Mouse (Mus musculus) heart, adult 18-20 months (tissue): Measurements from ENCODE around the gene Zcchc24. TPM values are rescaled to one million over a fixed set of nuclear protein-coding genes. Genes with fewer than 3 reads are reported as not detected.

Experiments
- DNase-seq, 2 experiments: peaks; one replicate each; pipeline ENCODE4 v3.0.0; 2021 to 2022; ENCODE audit warnings: mixed read lengths in 1 of 2
- total RNA-seq, 2 experiments: library from RNA; stranded (reverse); gene quantifications; 2 replicates each; pipeline ENCODE4 v1.2.3; 2021

Zcchc24 gene
- total RNA-seq, 2 experiments from 2014 or later: 33.9 to 34.9 TPM

DNA sequence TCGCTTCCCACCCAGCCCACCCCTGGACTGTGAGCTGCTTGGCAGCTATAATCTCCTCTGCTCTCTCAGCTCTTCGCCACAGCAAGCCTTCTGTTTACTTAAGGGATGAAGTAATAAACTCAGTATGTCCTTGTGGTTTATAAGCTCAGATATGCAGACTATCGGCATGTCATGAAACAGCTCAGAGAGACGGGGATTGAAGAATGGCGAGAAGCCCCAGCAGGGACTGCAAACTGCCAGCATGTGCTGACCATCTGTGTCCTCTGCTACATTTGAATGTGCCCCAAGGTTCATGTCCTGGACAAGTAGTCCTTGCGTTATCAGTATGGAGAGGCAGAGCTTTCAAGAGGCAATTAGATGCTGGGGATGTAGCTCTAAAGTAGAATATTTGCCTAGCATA, 7.5 kb upstream of the Zcchc24 start:
- DNase-seq: peak in 1 of 2 experiments; percentile 82

DNA sequence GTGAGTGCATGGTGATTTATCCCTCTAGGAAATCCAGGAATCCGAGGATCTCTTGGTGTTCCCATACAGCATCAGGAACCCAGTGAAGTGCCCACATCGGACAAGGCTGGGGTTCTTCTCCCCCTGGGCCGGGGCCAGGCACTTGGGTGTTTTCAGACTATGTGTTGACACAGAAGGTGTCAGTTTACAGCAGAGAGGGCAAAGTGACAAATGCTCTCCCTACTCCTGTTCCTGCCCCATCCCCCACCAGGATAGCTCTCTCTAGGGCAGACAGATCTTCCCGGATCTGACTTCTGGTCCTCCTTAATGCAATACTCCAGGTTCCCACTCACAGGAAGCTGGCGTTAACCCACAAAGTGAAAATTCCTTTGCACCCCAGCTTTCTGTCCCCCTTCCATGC, 5.3 kb upstream of the Zcchc24 start:
- no peak for DNase-seq

DNA sequence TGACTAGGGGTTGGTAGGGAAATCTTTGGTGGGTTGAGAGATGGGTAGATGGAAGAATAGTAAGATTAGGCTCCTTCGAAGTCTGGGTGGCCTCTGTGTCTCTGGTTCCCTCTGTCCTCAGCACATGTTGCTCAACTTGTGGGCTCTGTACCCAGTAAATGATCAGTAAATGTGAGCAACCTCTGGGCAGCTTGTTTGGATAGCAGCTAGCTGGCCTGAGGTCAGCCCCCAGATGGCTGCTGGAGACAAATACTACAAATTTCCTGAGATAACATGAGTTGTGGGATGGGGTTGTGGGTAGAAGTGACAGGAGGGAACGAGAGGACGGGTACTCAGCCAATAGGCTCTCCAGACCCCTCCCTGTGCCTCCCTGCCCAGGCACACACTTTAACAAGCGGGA, 4.2 kb upstream of the Zcchc24 start:
- DNase-seq: peak in 1 of 2 experiments; percentile 57

DNA sequence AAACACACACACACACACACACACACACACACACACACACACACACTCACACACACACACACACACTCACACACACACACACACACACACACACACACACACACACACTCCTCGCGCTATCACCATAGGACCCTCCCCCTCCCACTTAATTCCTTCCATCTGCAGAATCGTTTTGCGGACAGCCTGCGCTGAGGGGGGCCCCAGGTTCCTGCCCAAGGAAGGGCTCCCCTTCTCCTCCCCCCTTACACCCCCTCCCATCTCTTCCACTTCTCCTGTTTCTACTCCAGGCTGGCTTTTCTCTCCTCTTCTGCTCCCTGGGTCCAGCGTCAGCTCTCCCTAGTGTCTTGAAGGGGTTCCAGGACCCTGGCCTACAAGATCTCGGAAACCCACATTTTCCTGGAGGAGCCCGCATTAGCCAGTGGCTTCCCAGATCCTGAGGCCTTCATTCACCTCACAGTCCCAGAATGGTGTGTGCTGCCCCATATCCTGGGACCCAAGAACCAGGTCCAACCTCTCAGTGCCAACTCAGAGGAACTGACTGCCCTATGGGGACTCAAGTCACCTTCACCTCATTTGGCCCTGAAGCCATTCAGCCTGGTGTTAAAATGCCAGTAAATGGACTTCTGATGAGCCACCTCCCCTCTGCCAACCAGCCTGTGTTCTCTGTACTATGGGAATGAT, 927 bp upstream of the Zcchc24 start:
- DNase-seq: no peak

DNA sequence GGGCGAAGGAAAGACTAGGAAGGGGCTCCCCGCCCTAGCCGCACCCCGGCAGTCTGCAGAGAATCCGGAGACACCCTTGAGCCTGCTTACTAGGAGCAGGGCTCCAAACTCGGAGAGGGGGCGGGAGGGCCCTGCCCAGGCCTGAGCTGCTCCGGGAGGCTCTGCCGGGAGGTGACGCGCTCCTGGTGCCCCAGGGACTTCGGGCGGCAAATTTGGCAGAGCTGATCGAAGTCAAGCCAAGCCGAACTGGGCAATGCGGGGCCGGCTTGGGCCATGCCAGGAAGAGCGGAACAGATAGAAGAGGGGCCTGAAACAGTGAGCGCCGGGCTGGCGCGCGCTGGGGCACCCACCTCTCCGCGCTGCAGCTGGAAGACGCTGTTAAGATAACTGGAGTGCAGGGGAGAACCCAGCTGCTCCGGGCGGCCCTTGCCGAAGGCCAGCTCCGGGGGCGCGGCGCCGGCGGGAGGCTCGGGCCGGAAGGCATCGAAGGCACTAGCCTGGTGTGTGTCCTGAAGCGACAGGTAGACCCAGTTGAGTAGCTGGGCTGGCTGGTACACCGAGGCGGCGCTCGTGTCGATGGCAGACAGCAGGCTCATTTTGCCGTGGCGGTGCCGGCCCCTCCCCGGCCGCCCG, 462 bp downstream of the Zcchc24 start:
- peak; percentile 77 to 78 for DNase-seq

DNA sequence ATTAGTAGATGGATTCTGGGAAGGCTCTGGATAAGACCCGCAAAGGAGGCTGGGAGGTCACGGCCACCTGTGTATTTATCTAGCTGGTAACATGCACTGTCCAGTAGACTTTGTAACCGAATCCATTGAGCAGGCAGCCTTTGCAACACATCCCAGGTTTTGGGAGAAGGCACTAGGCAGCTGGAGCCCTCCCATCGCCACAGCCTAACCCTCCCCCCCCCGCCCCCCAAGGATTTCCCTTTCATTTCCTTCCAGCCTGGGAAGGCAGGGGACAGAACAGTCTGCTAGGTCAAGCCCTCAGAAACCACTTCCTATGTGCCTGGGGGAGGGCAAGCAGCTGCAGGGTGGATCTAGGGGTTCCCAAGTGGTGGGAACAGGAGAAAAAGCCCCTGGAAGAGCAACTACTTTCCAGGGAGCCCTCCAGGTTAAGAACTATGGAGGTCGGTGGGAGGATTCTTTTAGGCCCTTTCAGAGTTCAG, 1.1 kb downstream of the Zcchc24 start:
- DNase-seq: peak; percentile 73 to 82

DNA sequence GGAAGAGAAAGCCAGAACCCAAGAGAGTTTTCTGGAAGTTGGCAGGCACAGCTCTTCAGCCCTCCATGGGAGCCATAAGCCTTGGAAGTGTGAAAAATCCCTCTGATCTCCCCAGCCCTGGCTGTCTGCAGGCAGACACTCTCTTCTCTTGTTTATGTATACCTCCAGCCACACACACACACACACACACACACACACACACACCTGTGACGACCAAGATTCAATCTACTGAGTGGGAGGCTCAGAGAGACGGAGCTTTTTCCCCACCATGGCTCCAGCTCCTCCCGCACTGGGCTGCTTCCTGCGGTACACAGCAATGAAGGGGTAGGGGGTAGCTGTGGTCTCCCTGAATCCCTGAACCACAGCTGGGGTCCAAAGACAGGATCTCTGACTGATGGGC, 2.4 kb downstream of the Zcchc24 start:
- DNase-seq: no peak

DNA sequence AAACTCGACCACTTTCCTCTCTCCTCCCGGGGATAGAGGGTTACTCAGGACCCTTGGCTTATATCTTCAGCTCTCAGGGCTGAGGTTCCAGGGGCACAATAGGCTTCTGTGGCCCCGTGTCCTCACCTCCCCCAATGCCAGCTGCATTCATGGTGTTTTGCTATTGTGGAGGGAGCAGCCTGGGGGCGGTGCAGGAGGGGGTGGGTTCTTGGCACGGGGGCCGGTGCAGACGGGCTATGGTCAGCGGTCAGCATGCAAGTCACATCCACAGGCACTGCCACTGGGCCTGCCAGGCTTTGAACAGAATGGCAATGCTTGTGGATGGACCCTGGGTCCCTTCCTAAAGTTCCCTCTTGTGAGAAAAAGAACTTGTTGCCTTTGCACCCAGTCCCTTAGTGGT, 2.9 kb downstream of the Zcchc24 start:
- DNase-seq: no peak

DNA sequence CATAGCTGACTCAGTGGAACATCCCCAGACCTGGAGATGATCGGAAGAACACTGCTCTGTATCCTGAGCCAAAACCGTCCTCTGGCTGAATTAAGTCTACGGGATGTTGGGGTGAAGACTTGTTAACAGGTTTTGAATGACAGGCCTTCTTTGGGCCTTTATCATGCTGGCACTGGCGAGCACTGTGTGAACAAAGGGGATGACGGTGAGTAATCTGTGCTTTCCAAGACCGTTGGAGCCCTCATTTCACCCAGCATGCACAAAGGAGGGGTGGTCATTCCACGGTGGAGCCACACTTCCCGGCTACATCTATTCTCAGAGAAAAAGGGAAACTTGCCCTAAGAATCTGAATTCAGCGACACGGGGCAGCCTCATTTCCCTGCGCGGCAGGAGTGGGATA, 3.7 kb downstream of the Zcchc24 start:
- DNase-seq: no peak

DNA sequence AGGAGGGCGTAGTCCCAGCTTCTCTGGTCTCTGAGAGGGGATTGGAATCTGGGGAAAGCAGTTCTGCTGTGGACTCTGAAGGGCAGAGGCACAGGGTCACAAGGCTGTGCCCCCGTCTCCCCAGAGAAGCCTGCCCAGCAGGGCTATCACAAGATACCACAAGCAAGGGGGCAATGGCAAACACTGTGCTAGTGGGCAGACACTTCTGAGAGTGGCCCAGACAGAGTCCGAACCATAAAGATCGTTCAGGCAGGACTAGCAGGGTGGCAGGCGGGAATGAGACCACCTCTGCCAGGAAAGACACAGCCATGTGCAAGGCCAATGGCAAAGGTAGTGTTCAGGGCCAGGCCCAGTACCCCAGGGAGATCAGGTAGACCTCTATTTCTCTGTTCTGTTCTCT, 7.7 kb downstream of the Zcchc24 start:
- no peak for DNase-seq

DNA sequence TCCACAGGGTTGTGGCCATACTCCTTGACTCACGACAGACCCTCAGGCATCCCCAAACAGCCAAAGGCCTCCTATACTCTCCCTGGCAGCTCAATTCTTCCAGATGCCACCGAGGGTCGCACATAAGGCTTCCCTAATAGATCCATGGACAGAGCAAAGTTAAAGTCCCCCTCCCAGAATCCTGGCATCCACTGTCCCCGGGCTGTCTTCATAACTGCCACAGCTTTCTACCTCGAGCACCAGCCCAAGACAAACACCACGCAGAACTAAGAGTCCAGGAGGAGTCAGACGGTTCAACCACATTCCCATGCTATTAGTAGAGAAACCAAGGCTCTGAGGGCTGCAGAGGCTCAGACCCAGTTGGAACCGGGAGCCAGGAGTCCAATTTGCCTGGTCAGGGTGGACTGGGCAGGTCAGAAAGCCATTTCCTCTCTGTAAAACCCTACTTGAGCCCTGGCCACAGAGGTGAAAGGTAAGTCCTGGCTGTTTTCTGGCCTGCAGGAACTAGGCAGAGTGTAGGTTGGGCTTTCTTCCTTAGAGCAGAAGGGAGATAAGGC, 8.8 kb downstream of the Zcchc24 start:
- DNase-seq: no peak

DNA sequence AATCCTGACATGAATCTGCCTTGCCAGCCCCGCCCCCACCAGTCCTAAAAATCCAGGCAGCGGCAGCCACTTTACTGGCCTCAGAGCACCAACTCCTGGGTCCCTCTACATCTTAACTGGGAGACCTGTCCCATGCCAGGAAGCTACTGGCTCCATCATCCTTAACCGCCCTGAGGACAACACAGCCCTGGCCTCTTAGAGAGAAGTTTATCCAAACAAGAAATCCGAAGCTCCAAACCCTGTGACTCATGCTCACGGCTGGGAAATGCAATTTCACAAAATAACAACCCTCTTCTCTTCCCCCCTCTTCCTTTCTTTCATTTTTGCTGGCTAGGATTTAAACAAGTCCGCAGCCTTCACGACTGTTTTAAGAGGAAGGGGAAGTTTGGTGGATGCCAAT, 9.3 kb downstream of the Zcchc24 start:
- peak in 1 of 2 experiments; percentile 62 for DNase-seq

DNA sequence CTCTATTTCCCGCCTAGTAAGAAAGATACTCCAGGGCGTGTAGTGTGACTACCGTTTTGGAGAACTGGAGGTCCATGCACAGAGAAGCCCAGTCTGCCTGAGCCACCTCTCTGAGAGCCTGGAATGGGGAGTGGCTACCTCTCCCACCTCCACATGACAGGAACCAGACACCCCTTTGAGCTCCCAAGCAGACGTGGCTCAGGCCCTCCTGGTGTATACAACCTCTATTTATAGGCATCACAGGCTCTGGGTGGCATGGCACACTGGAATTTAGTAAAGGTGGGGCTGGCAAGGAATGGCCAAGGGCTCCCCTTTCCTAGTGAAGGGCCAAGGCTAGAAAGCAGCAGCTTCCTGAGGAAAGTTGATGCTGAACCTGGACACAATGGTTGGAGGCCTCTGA, 10.9 kb downstream of the Zcchc24 start:
- DNase-seq: no peak

DNA sequence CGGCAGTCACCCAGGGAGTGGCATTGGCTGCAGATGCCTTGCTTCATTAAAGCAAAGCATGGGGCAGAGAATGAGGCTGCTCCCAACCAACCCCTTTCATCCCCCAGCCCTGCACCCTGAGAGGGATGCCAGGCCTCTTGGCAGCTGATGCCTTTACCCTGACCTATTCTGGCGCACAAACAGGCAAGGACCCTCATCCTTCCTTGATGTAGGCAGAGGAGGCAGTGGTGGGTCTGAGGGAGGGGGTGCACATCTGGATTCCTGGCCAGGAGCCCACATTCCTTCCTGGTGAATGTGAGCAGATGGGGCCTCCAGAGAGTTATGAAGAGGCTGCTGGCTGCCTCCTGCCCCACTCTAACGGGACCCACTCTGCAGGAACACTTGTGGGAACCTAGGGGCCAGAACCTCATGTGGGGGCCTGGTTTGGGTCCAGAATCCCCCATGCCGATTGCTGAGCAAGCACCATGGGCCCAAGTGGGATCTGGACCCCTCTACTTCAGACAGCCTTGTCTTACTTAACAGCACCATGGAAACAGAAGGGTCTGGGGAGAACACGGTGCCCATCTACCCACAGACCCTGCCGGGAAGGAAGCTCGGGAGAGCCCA, 12.4 kb downstream of the Zcchc24 start:
- no peak for DNase-seq

DNA sequence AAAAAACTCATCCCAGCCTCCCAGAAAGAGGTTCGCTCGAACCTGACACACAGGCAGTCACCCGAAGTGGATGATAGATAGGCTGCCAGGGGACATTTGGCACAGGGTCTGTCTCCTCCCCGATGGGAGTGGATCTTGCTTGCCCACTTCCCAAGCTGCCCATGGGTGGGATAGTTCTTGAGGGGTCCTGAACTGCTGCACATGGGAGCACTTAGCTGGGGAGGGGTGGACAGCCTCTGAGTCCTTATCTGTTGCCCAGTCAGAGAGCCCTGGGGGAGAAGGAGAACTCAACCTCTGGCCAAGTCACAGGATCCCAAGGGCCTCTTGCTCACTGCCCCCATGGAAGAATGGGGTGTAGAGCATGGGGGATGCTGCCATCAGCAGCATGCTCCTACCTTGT, 13.3 kb downstream of the Zcchc24 start:
- no peak for DNase-seq

DNA sequence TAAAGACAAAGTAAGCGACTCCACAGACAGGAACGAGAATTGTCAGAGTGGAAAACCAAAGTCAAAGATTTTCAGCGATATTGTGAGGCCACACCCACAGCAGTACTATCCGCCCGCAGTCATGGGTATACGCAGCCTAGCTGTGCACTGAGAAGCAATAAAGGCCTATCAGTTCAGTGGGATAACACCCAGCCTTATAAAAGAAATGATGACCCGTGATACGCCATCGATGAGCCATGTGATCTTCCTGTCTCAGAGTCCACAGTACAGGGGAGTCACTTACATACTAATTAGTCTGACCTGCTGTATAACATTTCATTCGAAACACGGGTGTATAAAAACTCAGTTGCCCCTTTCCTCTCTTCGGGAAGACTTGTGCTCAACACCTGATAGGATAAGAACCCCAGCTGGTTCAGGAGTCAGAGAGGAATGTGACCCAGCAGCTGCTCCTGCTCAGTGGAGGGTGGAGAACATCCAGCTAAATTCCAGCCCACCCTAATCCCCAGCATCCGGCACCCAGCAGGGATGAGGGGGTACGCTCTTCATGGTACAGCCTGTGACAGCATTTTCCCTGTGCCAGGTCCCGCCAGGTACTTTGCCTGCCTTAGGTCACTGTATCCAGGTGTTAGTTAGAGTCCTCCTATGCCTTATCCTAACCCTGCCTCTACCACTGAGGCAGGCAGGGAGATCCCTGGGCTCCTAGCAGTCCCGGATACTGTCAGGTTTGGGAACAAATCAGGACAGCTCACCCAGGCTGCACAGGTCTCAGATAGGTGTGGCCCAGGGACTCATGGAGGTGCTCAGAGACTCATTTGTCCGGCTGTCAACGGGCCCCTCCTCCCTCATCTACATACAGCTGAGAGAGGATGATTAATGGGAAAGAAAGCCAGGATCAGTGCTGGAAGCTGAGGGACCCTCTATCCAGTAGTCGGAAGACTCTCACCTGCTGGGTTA, 14.0 kb downstream of the Zcchc24 start:
- DNase-seq: no peak

DNA sequence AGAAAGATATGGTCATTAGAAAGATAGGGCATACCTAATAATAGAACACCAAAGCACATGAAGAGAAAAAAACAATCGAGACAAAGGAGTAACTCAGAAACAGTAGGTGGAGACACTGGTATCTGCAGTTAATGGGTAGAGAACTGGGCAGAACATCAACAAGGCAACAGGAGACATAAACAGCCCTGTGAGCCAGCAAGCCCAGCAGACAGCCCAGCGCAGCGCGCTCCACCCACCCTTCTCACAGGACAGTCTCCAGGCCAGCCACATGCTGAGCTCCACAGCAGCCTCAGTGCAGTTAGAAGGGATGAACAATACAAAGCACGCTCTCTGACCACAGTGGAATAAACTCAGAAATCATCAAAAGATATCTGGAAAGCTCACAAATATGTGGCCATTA, 15.8 kb downstream of the Zcchc24 start:
- DNase-seq: peak; percentile 72 to 87

DNA sequence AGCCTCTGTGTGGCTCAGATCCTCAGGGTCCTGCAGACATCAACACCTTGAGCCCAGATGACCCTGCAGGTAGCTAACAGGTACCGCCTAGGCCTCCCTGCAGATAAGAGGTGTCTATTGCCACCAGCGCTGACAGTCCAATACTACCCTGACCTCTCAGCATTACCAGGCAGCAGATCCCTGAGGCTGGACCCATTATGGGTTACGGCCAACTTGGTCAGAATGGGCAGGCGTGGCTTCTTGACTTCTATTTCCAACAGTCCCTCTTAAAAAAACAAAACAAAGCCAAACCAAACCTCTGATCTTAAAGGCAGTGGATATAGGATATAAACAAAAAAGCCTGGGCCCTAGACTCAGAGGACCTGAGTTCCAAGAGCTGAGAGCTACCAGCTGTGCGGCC, 17.8 kb downstream of the Zcchc24 start:
- no peak for DNase-seq

DNA sequence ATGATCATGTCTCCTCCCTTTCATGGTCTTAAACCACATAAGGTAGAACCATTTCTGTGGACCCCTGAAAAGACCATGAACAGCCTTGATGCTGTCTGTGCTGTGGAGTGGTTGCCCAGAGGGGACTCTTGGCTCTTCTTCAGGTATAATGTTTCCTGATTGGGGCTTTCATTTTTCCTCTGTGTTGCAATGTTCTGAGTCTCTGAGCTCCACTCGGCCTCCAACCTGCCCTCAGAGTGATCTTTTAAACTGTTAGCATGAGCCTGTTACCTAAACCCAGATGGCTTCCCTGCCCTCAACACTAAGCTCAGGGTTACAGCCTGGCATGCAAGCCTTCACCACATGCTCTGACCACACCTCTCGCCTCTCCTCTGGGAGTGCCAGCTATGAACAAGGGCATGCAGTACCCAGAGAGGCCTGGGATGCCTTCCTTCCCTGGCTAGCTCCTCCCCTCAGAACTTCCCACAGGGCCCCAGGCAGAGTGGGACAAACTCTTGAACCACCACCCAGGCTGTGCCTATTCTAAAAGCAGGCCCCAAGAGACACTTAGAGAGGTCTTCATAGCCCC, 18.3 kb downstream of the Zcchc24 start:
- peak in 1 of 2 experiments; percentile 63 for DNase-seq

DNA sequence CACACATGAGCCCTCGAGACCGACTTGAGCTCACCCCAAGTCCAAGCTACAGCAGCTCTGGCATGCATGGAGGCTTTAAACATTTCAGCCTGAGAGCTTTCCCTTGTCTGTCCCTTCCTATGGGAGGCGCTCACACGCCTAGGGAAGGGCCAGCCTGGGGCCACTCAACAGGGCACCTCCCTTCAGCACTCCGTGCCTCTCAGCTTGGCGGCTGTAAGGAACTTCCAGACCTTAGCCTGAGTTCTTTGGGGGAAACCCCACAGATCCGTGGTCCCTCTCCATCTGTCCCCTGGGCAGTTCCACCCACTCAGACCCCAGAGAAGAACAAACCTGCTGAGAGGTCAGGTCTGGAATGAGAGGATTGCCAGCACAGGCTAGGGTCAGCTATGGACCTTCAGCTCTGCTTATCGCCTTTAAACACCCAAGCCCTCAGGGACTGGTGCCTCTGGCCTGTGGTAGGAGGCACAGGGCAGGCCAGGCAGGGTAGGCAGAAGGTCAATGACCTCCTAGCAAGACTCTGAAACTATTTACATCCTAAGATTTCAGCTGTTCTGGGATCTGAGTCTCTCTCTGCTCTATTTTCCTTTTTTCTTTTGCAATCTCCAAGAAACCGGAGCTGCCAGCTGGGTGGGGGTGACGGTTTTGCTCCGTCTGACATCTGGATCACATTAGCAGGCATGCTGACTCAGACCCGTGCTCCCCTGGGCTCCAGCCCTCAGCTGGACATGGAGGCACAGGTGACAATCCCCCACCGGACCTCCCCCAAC, 19.5 kb downstream of the Zcchc24 start:
- DNase-seq: peak; percentile 76 to 82
